Mouse (Mus musculus) liver, embryonic 14.5 days (tissue): ENCODE measurements at regions not wholly inside any gene's neighbourhood (a gene's known extent, or its start where the extent isn't known, plus 50 kb on each side); places are given as distances from the start of the nearest gene placed in this dataset.

ENCODE experiments used
- CTCF ChIP-seq: IDR thresholded peaks from 2 replicates; pipeline ENCODE4 v1.5.1; 2016; ENCODE audit warnings: antibody characterized with exemption, low read depth, control low read depth
- EP300 ChIP-seq: IDR thresholded peaks from 2 replicates; pipeline ENCODE4 v1.6.1; 2016; ENCODE audit warnings: antibody characterized with exemption, low read depth

- no peak for TF ChIP-seq EP300
- TF ChIP-seq CTCF, result no peak
Measured at GRCm38 (mm10) chr2:117944942-117945341, 166.7 kb upstream of the Thbs1 start.
